Mouse (Mus musculus): ENCODE data around the gene Adamts12. TPM values are rescaled to one million over a fixed set of nuclear protein-coding genes. Genes with fewer than 3 reads are reported as not detected.

Adamts12 gene
- total and polyA plus RNA-seq, 3 experiments, result not detected

DNA sequence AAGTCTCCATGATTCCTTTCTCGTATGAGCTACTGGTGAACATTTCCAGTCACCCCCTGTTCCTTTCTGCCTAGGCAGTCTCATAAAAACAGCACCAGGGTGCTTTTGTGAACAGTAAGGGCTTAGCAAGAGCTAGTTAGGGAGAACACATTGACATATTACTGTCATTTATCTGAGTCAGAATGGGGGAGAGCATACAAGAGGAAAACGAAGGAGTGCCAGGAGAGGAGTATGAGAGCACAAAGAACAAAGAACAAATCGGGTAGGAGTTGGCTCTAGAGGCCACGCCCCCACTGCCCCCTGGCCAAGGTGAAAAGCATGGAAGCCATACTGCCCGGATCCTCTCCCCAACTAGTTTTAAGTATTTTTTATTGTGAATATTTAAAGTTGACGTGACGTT is 34.4 kb downstream of the Adamts12 start:
- H3K27me3 ChIP-seq (ENCODE audit: control insufficient read depth in 1 of 2, insufficient read depth in 2 of 2, low read length in 2 of 2), result no peaks in the 10 kb centered on the region
- DNase-seq (ENCODE audit: low read depth, low spot score), result no peak
- H3K4me1 ChIP-seq (ENCODE audit: control insufficient read depth in 1 of 2, insufficient read depth in 2 of 2, low read length in 2 of 2), result no peaks in the 10 kb centered on the region
- H3K36me3 ChIP-seq (ENCODE audit: control insufficient read depth in 1 of 2, insufficient read depth in 2 of 2, low read length in 2 of 2), result no peaks in the 10 kb centered on the region
- H3K9me3 ChIP-seq (replicated peaks; ENCODE audit: insufficient read depth, low read length), result no peaks in the 10 kb centered on the region
- H3K79me2 ChIP-seq (ENCODE audit: control insufficient read depth, insufficient read depth, low read length, poor library complexity), result no peaks in the 10 kb centered on the region
- H3K4me3 ChIP-seq (ENCODE audit: control insufficient read depth in 1 of 2, insufficient read depth in 1 of 2, low read depth in 2 of 2, low read length in 2 of 2), result no peak overlapping the region
- no peak for TF ChIP-seq MEF2A (IDR thresholded peaks at IDR 0.05; ENCODE audit: extremely low read depth, insufficient replicate concordance, low read depth, low read length, poor library complexity, severe bottlenecking)
- TF ChIP-seq UBTF (IDR thresholded peaks at IDR 0.05; ENCODE audit: borderline replicate concordance, insufficient read depth, low read depth, low read length), result no peak
- no peak for TF ChIP-seq HCFC1 (IDR thresholded peaks at IDR 0.05; ENCODE audit: low read depth, low read length)
- no peak for TF ChIP-seq TCF12 (IDR thresholded peaks at IDR 0.05; ENCODE audit: low read depth, low read length)
- TF ChIP-seq KAT2A (conservative IDR thresholded peaks at IDR 0.05; ENCODE audit: low read depth, low read length), result no peak
- H3K27ac ChIP-seq (ENCODE audit: control insufficient read depth, low read depth, low read length), result no peak overlapping the region
- no peak overlapping the region for H3K9ac ChIP-seq (ENCODE audit: control insufficient read depth, low read depth, low read length, poor library complexity, severe bottlenecking)

DNA sequence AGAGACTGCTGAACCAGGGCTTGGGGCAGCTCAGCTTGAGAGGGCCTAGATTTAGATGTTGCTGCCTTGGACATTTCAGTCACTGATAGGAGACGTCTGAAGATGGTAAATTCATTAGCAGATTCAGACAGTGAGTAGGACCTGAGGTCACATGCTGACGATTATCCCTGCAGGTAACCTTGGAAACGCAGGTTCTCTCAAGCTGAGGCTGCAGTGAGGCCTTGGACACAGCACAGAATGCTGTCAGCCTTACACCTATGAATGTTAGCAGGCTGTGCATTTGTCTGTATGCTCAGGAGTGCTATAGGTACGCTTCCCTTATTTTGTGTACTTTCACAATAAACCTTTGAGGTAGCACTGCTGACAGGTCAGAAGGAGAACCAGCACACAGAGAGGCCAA is 36.3 kb downstream of the Adamts12 start:
- no peak for DNase-seq (ENCODE audit: low read depth, low spot score)
- H3K4me1 ChIP-seq (ENCODE audit: control insufficient read depth in 1 of 2, insufficient read depth in 2 of 2, low read length in 2 of 2), result no peaks in the 10 kb centered on the region
- H3K9me3 ChIP-seq (replicated peaks; ENCODE audit: insufficient read depth, low read length), result no peaks in the 10 kb centered on the region
- no peak overlapping the region for H3K4me3 ChIP-seq (ENCODE audit: control insufficient read depth in 1 of 2, insufficient read depth in 1 of 2, low read depth in 2 of 2, low read length in 2 of 2)
- no peak overlapping the region for H3K9ac ChIP-seq (ENCODE audit: control insufficient read depth, low read depth, low read length, poor library complexity, severe bottlenecking)
- H3K79me2 ChIP-seq (ENCODE audit: control insufficient read depth, insufficient read depth, low read length, poor library complexity), result no peaks in the 10 kb centered on the region
- H3K36me3 ChIP-seq (ENCODE audit: control insufficient read depth in 1 of 2, insufficient read depth in 2 of 2, low read length in 2 of 2), result no peaks in the 10 kb centered on the region
- H3K27me3 ChIP-seq (ENCODE audit: control insufficient read depth in 1 of 2, insufficient read depth in 2 of 2, low read length in 2 of 2), result no peaks in the 10 kb centered on the region
- no peak overlapping the region for H3K27ac ChIP-seq (ENCODE audit: control insufficient read depth, low read depth, low read length)
- TF ChIP-seq ZNF384 (IDR thresholded peaks at IDR 0.05; ENCODE audit: low read depth, low read length), result no peak
- TF ChIP-seq KAT2A (conservative IDR thresholded peaks at IDR 0.05; ENCODE audit: low read depth, low read length), result no peak
- no peak for TF ChIP-seq GABPA (IDR thresholded peaks at IDR 0.05; ENCODE audit: low read depth, low read length)
- no peak for TF ChIP-seq UBTF (IDR thresholded peaks at IDR 0.05; ENCODE audit: borderline replicate concordance, insufficient read depth, low read depth, low read length)
- TF ChIP-seq JUND (IDR thresholded peaks at IDR 0.05; ENCODE audit: low read depth, low read length), result no peak
- TF ChIP-seq MEF2A (IDR thresholded peaks at IDR 0.05; ENCODE audit: extremely low read depth, insufficient replicate concordance, low read depth, low read length, poor library complexity, severe bottlenecking), result no peak
- no peak for TF ChIP-seq SIN3A (IDR thresholded peaks at IDR 0.05; ENCODE audit: low read length)
- TF ChIP-seq ETS1 (IDR thresholded peaks at IDR 0.05; ENCODE audit: low read depth, low read length), result no peak
- no peak for TF ChIP-seq SMC3 (IDR thresholded peaks at IDR 0.05; ENCODE audit: low read depth, low read length)
- TF ChIP-seq BHLHE40 (IDR thresholded peaks at IDR 0.05; ENCODE audit: borderline replicate concordance, low read depth, low read length), result no peak
- no peak for TF ChIP-seq MAX (IDR thresholded peaks at IDR 0.05; ENCODE audit: low read length)
- no peak for TF ChIP-seq MAZ (IDR thresholded peaks at IDR 0.05; ENCODE audit: low read depth, low read length)
- no peak for TF ChIP-seq ZKSCAN1 (IDR thresholded peaks at IDR 0.05; ENCODE audit: low read depth, low read length)
- TF ChIP-seq USF2 (IDR thresholded peaks at IDR 0.05; ENCODE audit: borderline replicate concordance in 1 of 2, insufficient read depth in 1 of 2, low read depth in 1 of 2, low read length in 2 of 2), result no peak

Measured in MEL (cell line).